Mouse (Mus musculus) lung, embryonic 14.5 days (tissue): Measurements from ENCODE around the gene Uap1l1. TPM values are rescaled to one million over a fixed set of nuclear protein-coding genes. Genes with fewer than 3 reads are reported as not detected.
A peak's percentile ranks its signal among the peaks of the same experiment; 100 is the strongest.

Source experiments
- ATAC-seq: fragments of 200-750 bp; cut with Nextera tagmentation; 2 replicates; pipeline ENCODE4 v1.8.0; 2017; ENCODE audit warnings: mild to moderate bottlenecking, moderate TSS enrichment, moderate library complexity; ENCODE audit not compliant: insufficient read depth
- DNase-seq: peaks from one replicate; pipeline ENCODE4 v3.0.0-alpha.2; 2015
- H3K27ac ChIP-seq: fragments of 300-500 bp; sonication (generic); 2 replicates; pipeline ENCODE4 v1.5.1; 2014; ENCODE audit warnings: low read depth, mild to moderate bottlenecking, moderate library complexity
- H3K27me3 ChIP-seq: fragments of 300-500 bp; sonication (generic); 2 replicates; pipeline ENCODE4 v1.6.1; 2014; ENCODE audit warnings: low read length, control low read depth; ENCODE audit not compliant: insufficient read depth
- H3K36me3 ChIP-seq: fragments of 300-500 bp; sonication (generic); 2 replicates; pipeline ENCODE4 v1.6.1; 2014; ENCODE audit warnings: control low read depth; ENCODE audit not compliant: insufficient read depth
- H3K4me1 ChIP-seq: fragments of 300-500 bp; sonication (generic); 2 replicates; pipeline ENCODE4 v1.6.1; 2014; ENCODE audit warnings: antibody characterized with exemption, control low read depth; ENCODE audit not compliant: insufficient read depth
- H3K4me2 ChIP-seq: fragments of 300-500 bp; sonication (generic); 2 replicates; pipeline ENCODE4 v1.6.1; 2014; ENCODE audit warnings: mild to moderate bottlenecking
- H3K4me3 ChIP-seq: fragments of 300-500 bp; sonication (generic); 2 replicates; pipeline ENCODE4 v1.5.1; 2014; ENCODE audit warnings: low read depth, low read length
- H3K9ac ChIP-seq: fragments of 300-500 bp; sonication (generic); 2 replicates; pipeline ENCODE4 v1.6.1; 2014
- H3K9me3 ChIP-seq: fragments of 300-500 bp; sonication (generic); 2 replicates; pipeline ENCODE4 v1.6.1; 2016; ENCODE audit warnings: low read depth, low read length, control low read depth
- CTCF ChIP-seq: IDR thresholded peaks from 2 replicates; pipeline ENCODE4 v1.5.1; 2016; ENCODE audit warnings: antibody characterized with exemption, low read depth
- WGBS: fragments of 180-500 bp; shearing (Covaris S2); extraction: QIAGEN DNeasy Blood & Tissue Kit; methylation state at CpG from one replicate; pipeline ENCODE4 v1.1.7; 2014; 5-methylcytosine and 5-hydroxymethylcytosine counted together
- polyA plus RNA-seq: library from polyadenylated mRNA; unstranded; fragments of >200 nt; fragmentation: Nextera tagmentation; extraction: Ambion mirVana; gene quantifications from 2 replicates; pipeline ENCODE4 v1.2.1, GENCODE M21; 2014

The Uap1l1 gene
- polyA plus RNA-seq, 1 experiment from 2014 or later, result 20.1 TPM

DNA sequence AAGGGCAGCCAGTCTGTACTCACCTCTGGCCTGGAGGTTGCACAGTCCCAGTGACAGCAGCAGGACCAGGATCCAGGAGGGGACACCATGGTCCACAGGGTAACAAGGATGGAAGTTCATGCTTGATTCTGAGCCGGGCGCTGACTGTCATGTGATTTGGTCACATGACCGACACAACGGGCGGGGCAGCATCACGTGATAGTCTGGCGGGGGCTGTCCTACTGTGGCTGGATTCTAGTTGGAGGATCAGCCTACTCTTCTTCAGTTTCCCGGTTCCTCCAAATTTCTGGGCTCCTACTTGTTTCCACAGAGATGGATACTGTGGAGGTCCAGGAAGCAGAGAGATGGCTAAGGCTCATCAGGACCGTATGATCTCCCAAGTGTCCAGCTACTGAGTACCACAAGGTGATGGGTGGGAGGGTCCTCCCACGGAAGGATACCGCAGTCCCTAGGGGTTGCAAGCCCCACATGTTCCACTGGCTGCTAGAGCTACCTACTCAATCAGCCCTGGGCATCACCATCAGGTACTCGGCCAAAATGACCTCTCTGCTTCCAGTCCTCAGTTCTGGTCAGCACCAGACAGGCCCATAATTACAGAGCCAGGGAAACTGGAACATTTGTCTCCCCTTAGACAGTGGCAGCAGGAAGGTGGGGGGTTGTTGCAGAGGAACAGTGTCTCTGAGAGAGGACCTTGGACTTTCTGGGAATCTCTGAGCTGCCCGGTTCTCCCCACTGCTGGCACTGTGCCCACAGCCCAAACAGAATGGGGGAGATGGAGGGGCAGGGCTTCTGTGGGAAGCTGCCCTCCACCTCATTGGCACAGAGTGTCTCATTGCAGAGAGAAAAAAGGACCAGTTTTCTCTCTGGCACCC lies 9.0 kb downstream of the Uap1l1 start, which contains the start of gene Dpp7:
Gene Dpp7 (minus strand): TSS at position 152 of the 872 bp plus-strand sequence.
- ATAC-seq (peak; percentile 68), DNase-seq (peak; percentile 92)
- WGBS, result 1% methylated on average over 13 of the region's 13 CpGs

DNA sequence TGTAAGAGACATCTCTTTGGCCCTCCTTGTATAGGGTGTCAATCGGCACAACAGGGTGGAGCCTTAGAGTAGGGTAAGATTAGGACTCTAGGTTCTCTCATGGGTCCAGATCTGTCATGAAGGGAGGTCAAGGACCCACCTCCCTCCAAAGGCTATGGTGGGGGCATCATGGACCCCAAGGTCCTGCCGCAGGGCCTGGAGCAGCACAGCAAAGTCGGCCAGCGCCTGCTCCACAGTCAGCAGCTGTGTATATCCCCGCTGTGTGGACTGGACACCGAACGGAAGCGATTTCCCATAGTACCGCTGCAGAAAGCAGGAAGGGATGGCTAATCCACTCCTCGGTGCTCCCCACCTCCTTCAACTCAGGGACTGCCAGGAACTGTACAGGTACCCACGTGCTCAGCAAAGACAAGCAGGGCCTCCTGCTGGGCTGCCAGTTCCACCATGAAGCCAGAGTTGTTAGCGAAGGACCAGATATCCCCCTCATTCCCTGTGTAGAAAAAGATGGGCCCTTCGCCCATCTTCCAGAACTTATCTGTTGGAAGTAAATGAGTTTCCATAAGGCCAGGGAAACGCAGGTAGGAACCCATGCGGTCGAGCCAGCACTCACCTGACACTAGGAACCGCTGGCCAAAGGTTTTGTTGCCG lies 9.9 kb downstream of the Uap1l1 start:
- Histone ChIP-seq H3K4me1 (peaks cover 5% of the 10 kb centered on the region; the same call in 1 of the 2 replicates), H3K9ac (peak overlapping the region; percentile 27), H3K27ac (no peak overlapping the region; the same call in 1 of the 2 replicates), H3K36me3 (peaks cover 30% of the 10 kb centered on the region), H3K9me3 (no peaks in the 10 kb centered on the region), H3K4me3 (peak overlapping the region; percentile 51), H3K27me3 (no peaks in the 10 kb centered on the region), H3K4me2 (peak overlapping the region; percentile 91)
- 35% methylated on average over 18 of the region's 18 CpGs for WGBS
- no peak for DNase-seq
- TF ChIP-seq CTCF, result no peak
- no peak for ATAC-seq

More for the DNA sequence above, 9.0 kb downstream of the Uap1l1 start, which contains the start of gene Dpp7:
- H3K4me3 ChIP-seq, result peak within 1 kb of the TSS; percentile 51
- H3K27me3 ChIP-seq, result no peaks in the 10 kb centered on the region
- H3K27ac ChIP-seq, result no peak within 1 kb of the TSS; the same call in 1 of the 2 replicates
- H3K9me3 ChIP-seq, result no peaks in the 10 kb centered on the region
- TF ChIP-seq CTCF, result no peak
- peaks cover 5% of the 10 kb centered on the region; the same call in 1 of the 2 replicates for H3K4me1 ChIP-seq
- H3K9ac ChIP-seq, result peak within 1 kb of the TSS; percentile 27
- peaks cover 21% of the 10 kb centered on the region for H3K36me3 ChIP-seq
- peak within 1 kb of the TSS; percentile 91 for H3K4me2 ChIP-seq

DNA sequence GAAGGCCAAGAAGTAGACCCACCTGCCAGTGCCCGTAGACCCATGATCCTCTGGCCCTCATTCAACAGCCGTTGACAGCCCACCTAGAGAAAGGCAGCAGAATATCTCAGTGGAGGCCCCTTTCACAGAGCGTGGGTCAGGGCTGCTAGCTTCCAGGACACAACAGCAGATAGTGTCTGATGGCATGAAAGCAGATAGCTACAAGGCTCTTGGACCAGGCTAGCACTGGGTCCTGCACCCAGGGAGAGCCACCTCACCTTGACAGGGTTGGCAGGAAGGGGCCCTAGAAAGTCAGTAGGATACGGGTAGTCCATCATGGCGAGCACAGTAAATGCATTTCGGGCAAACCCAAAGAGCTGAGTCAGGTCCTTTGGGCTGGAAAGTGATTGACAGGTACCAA lies 11.3 kb downstream of the Uap1l1 start:
- H3K27me3 ChIP-seq, result no peaks in the 10 kb centered on the region
- H3K9ac ChIP-seq, result no peak overlapping the region
- H3K4me1 ChIP-seq, result peaks cover 5% of the 10 kb centered on the region; the same call in 1 of the 2 replicates
- WGBS, result 77% methylated on average over 6 of the region's 6 CpGs
- no peaks in the 10 kb centered on the region for H3K9me3 ChIP-seq
- H3K27ac ChIP-seq, result no peak overlapping the region
- TF ChIP-seq CTCF, result no peak
- no peak for DNase-seq
- no peak for ATAC-seq
- no peak overlapping the region for H3K4me3 ChIP-seq
- H3K4me2 ChIP-seq, result no peak overlapping the region
- H3K36me3 ChIP-seq, result peaks cover 44% of the 10 kb centered on the region

DNA sequence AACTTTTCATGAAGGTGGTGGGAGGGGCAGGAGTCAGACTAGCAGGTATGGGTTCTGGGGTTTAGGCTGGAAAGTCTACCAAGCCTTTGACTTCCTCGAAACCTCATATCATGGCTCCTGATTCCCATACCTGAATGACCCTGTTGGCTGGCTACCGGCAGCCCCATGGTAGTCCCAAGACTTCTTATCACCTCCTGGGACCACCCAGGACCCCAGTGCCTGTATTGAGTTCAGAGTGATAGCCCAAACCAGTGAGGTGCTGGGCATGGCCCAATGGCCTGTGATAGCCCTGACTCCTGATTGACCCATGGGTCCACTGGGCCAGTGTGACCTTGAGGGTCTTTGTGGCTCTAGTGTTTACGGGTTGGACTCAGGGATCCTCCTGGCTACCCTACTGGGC lies 14.8 kb downstream of the Uap1l1 start:
- TF ChIP-seq CTCF, result no peak
- Histone ChIP-seq H3K9me3 (no peaks in the 10 kb centered on the region), H3K4me2 (no peak overlapping the region), H3K27me3 (no peaks in the 10 kb centered on the region), H3K36me3 (peaks cover 73% of the 10 kb centered on the region), H3K4me3 (no peak overlapping the region), H3K4me1 (no peaks in the 10 kb centered on the region), H3K27ac (no peak overlapping the region), H3K9ac (no peak overlapping the region)
- WGBS, result 95% methylated on average over 3 of the region's 3 CpGs
- DNase-seq, result no peak
- no peak for ATAC-seq

DNA sequence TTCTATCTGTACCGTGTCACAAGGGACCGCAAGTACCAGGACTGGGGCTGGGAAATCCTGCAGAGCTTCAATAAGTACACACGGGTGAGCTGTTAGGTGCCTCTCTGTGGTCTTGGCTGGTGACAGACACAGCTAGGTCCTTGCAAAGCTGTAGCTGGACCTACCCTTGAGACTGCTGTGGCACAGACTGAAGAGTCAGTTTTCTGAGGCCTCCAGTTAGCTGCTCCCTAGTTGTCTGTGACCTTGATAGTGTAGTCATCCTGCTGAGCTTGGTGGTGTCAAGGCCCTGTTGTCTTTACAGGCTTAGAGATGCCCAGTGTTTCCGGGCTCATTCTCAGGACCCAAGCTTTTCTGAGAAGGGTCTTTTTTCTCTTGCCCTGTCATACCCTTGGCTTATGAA lies 16.0 kb downstream of the Uap1l1 start:
- no peak overlapping the region for H3K4me3 ChIP-seq
- no peak for TF ChIP-seq CTCF
- H3K36me3 ChIP-seq, result peaks cover 85% of the 10 kb centered on the region
- no peak overlapping the region for H3K4me2 ChIP-seq
- ATAC-seq (no peak), DNase-seq (no peak)
- H3K9ac ChIP-seq, result no peak overlapping the region
- no peaks in the 10 kb centered on the region for H3K27me3 ChIP-seq
- 86% methylated on average over 4 of the region's 4 CpGs for WGBS
- H3K9me3 ChIP-seq, result no peaks in the 10 kb centered on the region
- H3K27ac ChIP-seq, result no peak overlapping the region
- no peaks in the 10 kb centered on the region for H3K4me1 ChIP-seq

DNA sequence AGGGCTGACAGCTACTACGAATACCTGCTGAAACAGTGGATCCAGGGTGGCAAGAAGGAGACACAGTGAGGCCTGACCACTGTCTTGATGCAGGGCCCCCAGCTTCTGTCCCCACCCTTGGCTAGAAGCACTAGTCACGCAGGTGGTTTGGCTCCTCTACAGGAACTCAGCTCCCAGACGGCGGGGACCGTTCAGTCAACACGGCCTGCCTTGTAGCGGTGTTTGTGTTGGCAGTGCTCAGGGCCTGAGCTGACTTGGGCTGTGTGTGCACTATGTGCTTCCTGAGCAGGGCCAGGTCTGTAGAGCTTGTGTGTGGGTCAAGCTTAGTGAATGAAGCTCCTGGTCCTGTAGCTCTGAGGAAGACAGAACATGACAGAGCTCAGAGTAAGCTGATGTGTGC lies 17.3 kb downstream of the Uap1l1 start:
- Histone ChIP-seq H3K27me3 (no peaks in the 10 kb centered on the region), H3K4me1 (no peaks in the 10 kb centered on the region), H3K9ac (no peak overlapping the region), H3K4me3 (no peak overlapping the region), H3K27ac (no peak overlapping the region), H3K9me3 (no peaks in the 10 kb centered on the region), H3K4me2 (no peak overlapping the region), H3K36me3 (peaks cover 92% of the 10 kb centered on the region)
- WGBS, result 86% methylated on average over 7 of the region's 7 CpGs
- no peak for DNase-seq
- no peak for TF ChIP-seq CTCF
- ATAC-seq, result no peak

DNA sequence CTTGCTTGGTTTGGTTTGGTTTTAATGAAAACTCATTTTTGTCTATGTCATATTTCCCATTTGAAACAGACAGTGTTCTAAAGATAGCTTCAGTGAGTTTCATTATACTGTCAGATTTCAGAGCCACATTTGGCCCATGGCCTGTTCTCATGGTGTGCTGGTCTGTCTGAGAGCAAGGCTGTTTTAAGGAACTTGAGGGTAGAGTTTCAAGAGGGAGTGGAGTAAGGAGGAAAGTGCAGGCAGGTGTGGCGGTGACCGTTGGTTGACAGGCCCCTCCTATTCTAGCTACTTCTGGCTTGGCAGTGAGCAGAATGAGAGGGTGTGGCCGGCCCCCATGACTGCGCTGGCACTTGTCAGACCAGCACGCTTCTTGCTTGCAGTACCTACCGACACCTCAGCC lies 27.2 kb downstream of the Uap1l1 start:
- 94% methylated on average over 6 of the region's 6 CpGs for WGBS
- Histone ChIP-seq H3K36me3 (peaks cover 86% of the 10 kb centered on the region), H3K4me3 (no peak overlapping the region), H3K9ac (no peak overlapping the region), H3K27ac (no peak overlapping the region), H3K4me2 (no peak overlapping the region), H3K27me3 (no peaks in the 10 kb centered on the region), H3K4me1 (peaks cover 5% of the 10 kb centered on the region; the same call in 1 of the 2 replicates), H3K9me3 (no peaks in the 10 kb centered on the region)
- no peak for ATAC-seq
- DNase-seq, result no peak
- no peak for TF ChIP-seq CTCF
